Mouse (Mus musculus): ENCODE results near the gene AU015836.

GRCm38 (mm10) chrX:93931694-93932093 lies 36.8 kb upstream of the AU015836 start:
- TF ChIP-seq CTCF (IDR thresholded peaks at IDR 0.05; ENCODE audit: low read depth, low read length): no peak
- TF ChIP-seq POLR2A (IDR thresholded peaks at IDR 0.05; ENCODE audit: borderline replicate concordance, low read depth, low read length): no peak

Measured in bone marrow macrophage, adult 2 months (primary cell).